Mouse (Mus musculus) cerebellum, adult 9-11 months (tissue): ENCODE measurements around the gene Dock6.
A peak's percentile ranks its signal among the peaks of the same experiment; 100 is the strongest.
"Not testable (repeated sequence)": the region's sequence is repeated elsewhere in the genome, so short reads cannot be mapped to it uniquely, and the experiment has no call there.

Experiments used
- DNase-seq: peaks from one replicate; pipeline ENCODE4 v3.0.0; 2022

Dock6 gene

DNA sequence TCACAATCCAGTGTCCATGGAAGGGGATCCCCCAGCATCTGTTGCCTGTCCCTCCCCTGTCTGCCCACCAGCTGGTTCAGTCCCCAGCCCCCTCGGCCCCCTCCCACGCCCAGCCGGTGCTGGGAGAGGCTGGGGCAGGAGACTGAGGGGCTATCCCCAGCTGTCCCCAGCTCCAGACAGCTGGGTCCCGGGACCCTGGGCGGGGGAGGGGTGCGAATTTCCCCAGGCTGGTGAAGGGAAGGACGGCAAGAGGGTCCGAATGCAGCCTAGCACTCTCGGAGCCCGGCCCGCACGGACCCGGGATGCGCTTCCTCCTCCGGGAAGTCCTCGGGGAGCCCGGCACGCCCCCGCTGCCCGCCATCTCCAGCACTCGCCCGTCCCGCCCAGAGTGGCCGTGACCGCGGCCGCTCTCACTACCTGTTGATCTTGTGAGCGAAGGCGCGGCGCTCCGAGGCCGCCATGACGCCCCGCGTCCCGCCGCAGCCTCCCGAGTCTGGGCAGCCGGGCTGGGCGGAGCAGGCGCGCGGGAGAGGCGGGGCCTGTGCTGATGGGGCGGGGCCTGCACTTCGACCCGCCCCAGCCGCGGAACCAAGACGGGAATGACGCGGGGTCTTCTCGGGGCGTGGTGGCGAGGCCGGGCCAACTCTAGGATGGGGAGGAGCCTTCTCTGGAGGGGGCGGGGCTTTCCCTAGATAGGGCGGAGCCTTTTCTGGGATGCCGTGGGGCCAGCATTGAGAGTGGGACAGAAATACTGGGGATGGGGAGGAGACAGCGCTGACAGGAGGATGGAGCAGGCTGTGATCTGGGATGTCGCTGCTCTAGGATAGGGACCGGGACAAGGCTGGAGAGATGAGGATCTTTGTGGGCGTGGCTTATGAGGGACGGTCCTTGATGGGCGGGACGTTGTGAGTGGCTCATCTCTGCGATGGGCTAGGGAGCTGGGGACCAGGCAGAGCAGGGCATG is at the start of gene Dock6:
Gene Dock6 (minus strand): TSS at position 508 of the 964 bp plus-strand sequence.
- peak; percentile 70 for DNase-seq

DNA sequence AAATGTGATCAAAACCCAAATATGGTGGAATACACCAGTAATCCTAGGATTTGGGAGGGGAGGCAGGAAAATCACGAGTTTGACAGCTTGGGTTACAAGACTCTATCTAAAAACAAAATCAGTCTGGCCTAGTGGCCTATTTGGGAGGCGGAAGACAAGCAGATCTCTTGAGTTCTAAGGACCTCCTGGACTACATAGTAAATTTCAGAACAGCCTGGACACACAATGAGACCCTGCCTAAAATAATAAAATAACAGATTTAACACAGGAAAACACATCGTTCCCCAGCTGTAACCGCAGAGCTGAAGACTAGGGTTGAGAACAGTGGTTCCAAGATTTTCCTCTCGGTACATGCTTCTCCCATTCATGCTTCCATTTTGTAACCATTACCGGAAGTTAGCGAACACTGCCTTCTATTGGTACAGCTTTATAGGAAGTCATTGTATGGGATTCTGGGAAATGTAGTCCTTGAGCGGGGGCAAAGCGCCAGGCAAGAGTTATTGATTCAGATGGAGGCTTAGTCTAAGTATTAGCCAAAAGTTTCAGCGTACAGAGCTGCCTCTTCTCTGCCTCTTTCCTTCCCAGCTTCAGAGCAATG is 48.9 kb upstream of the Dock6 start:
- DNase-seq, result peak; percentile 77

DNA sequence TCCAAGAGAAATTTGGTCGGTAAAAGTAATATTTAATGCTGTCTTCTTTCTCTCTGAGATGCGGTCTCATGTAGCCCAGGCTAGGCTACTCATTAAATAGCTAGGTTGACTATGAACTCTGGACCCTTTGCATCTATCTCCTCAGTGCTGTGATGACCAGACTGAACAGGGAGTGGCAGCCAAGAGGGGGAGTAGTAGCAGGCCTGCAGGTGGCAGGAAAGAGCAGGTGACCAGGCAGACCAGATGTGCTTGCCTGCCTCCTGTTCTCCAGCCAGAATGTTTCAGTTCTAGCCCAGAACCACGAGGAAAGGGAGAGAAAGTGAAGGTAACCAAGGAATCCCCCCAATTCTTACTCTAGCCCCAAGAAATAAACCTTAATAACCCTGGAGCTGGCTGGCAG is 36.8 kb upstream of the Dock6 start:
- no peak for DNase-seq

DNA sequence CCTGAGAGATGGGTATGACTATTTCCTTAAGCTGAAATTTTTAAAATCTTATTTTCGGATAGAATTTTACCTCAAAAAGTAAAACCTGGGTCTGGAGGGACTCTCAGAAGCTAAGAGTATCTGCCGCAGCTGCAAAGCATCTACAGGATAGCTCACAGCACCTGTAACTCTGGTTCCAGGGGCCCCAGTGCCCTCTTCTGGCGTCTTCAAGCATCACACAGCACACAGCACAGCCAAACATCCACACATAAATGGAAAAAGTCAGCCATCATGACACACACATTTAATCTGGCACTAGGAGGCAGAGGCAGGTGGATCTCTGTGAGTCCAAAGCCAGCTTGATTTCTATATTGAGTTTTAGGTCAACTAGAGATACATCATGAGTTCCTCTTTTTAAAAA is 24.2 kb upstream of the Dock6 start:
- no peak for DNase-seq

DNA sequence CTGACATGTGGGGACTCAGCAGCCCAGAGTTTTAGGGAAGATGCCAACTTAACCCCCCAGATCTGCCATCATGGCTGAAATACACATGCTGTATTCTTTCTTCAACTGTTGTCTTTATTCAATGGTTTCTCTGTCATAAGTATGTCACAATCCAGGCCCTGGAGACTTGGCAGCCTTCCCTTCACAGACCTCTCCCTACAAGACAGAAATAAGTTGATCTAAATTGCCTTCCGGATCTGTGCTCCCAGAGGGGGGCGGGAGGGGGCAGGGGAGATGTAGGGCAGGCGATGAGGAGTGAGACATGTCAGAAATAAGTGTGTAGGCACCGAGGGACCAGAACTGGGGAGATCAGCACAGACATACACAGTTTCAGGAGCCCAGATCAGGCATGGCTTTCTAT is 19.8 kb upstream of the Dock6 start:
- no peak for DNase-seq

DNA sequence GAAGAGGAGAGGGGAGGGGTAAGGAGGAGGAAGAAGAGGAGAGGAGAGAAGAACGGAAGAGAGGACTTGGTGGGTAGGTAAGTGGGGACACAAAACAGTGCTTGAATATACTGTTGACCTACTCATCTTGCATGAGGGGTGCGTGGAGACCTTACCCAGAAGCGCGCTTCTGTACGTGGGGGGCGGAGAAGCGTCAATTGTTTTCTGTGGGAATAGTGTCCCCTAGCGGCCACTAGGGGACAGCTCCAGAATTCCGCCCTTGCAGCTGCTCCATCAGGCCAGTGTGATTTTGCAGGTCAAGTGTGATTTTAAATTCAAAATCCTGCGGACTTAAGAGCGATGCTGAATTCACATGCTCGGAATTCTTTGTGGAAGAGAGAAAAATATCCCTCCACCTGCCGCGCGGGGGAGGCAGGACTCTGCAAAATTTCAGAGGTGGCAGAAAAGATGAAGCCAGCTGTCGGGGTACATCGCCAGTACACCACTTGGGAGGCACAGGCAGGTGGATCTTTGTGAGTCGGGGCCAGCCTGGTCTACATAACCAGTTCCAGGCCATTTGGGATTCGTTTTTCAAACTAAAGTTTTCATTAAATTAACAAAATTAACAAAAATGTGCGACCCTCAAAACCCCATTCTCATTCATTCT is 18.6 kb upstream of the Dock6 start:
- peak; percentile 53 for DNase-seq

DNA sequence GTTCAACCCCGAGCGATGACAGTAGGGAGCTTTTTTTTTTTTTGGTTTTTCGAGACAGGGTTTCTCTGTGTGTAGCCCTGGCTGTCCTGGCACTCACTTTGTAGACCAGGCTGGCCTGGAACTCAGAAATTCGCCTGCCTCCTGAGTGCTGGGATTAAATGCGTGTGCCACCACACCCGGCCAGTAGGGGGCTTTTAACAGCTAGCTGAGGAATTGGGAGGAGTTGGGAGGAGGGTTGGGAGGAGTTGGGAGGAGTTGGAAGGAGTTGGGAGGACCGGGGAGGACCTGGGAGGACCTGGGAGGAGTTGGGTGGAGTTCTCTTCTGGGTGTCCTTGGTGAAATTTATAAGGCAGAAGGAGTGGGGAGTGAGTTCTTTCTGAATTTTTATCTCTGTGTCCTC is 16.9 kb upstream of the Dock6 start:
- peak; percentile 43 for DNase-seq

DNA sequence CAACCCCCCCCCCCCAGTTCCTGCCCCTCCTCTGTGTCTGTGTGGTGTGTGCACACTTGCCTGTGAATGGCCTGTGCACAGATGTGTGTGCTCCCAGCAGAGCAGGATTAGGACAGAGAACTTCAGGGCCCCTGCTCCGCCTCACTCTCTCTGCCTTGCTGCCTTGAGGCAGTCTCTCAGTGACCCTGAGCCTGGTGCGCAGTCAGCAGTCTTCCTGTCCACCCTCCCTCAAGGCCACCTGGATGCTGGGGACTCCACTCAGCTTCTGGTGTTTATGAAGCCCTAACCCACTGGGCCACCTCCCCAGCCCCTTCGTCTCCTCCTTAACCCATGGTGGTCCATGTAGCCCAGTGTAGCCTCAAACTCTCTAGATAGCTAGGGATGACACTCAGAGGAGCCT is 15.3 kb upstream of the Dock6 start:
- no peak for DNase-seq

DNA sequence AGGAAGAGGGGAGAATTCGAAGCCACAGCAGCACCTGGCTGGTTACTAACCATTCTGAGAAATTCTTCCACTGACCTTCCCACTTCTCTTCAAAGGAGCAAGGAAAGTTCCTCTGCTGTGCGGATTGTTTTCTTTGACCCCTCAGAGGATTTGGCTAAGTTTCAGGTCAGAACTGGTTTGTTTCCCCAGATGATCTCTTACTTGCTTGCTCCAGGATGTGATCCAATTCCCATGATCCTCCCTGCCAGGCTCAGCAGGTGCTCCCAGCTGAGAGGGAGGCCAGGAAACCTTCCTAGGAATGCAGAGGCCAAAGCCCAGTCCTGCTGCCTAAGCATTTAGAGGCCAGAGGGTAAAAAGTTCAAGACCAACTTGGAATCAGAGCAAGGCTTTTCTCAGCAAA is 14.2 kb upstream of the Dock6 start:
- no peak for DNase-seq

DNA sequence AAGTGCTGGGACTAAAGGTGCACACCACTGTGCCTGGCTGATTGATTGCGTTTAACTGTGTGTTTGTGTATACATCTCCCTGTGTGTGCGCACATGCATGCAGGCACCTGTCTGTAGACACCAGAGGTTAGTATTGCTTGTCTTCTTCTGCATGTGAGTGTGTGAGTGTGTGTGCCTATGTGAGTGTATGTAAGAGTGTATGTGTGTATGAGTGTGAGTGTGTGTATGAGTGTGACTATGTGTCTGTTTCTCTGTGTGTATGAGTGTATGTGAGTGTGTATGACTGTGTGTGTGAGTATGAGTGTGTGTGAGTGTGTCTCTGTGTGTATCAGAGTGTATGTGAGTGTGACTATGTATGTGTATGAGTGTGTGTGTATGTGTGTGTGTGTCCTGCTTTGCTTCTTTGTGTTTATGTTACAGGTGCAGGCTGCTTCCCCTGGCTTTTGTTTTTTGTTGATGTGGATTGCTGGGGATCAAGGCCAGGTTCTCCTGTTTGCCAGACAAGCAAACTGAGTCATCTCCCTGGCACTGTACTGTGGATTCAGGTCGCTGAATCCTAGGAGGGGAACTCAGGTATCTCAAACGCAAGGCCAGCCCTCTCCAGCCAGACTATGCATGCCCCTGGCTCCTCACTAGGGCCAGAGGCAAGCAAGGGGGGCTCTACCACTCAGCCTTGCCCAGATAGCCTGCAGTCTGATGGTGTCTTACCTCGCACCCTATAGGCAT is 13.4 kb upstream of the Dock6 start:
- DNase-seq, result no peak

DNA sequence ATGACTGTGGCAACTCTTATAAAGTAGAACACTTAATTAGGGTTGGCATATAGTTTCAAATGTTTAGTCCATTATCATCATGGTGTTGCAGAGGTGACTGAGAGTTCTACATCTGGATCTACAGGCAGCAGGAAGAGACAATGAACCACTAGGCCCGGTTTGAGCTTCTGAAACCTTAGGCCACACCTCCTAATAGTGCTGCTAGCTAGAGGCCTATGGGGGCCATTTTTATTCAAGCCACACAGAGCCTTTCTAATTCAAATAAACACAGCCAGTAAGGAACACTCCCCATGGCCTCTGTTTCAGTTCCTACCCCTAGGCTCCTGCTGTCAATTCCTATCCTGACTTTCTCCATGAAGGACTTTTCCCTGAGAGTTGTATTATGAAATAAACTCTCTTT is 9.7 kb upstream of the Dock6 start:
- DNase-seq, result no peak

DNA sequence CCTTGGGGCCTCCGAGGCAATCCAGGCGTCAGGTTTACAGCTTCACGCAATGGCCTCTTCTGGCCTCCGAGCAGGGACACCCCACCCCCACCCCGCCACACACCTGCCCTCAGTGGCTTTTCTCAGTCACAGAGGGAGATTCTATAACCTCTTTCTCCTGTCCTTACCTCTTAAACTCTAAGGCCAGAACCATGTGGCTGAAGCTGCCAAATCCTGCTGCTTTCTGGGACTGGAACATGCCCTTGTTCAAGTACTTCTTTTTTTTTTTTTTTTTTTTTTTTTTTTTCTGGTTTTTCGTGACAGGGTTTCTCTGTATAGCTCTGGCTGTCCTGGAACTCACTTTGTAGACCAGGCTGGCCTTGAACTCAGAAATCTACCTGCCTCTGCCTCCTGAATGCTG is 7.9 kb upstream of the Dock6 start:
- DNase-seq, result not testable (repeated sequence)

DNA sequence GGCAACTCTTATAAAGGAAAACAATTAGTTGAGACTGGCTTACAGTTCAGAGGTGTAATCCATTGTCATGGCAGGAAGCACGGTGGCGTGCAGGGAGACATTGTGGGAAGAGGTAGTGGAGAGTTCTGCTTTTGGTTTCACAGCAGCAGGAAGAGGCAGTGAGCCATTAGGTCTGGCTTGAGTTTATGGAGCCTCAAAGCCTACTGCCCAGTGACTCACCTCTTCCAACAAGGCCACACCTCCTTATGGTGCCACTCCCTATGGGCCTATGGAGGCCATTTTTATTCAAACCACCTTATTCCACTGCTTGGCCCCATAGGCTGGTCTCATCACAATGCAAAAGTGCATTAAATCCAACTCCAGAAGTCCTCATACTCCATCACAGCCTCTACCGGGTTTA is 7.2 kb upstream of the Dock6 start:
- no peak for DNase-seq

DNA sequence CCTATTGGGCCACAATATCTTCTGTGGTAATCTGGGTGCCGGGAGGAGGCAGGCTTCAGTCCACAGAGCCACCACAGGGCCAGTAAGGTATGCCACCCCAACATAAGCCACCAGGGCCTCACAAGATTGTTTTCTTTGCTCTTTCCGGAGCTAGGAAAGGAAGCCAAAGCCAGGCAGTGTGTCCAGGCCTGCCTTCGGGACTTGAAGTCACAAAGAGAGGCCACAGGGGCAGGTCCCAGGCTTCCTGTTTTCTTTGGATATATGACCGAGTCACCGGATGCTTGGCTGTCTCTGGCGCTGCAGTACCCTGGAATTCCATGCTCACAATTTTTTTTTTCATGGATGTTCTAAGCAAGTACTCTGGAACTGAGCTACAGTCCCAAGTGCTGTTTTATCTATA is 5.6 kb upstream of the Dock6 start:
- no peak for DNase-seq

DNA sequence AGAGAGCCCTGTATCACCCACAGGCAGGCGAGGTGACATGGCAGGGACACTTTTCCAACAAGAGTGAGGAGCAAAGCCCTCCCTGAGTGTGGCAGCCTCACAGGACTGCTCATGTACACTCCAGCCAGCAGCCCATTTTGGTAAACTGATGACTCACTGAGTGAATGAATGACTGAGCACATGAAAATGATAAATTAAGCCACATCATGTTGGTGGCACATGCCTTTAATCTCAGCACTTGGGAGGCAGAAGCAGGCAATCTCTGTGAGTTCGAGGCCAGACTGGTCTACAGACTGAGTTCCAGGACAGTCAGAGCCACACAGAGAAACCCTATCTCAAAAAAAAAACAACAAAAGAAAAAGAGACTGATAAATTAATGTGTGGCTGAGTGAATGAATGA is 5.1 kb upstream of the Dock6 start:
- no peak for DNase-seq

DNA sequence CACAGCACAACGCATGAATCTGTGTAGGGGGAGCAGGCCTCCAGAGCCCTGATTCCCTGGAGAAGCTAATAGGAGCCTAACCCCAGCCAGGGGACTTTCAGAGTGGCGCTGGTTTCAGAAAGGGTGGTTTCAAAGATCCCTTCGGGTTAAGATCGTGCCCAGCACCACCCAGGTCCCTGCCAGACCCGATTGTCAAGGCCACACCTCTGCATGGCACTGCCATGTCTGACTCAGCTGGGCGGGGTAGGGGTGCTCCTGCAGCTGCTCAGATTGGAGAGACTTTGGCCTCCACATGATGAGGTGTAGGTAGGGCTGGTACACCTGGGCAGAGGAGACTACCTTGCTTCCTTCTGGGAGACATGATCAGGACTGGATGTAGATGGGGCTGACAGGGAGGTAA is 2.5 kb upstream of the Dock6 start:
- DNase-seq, result no peak

DNA sequence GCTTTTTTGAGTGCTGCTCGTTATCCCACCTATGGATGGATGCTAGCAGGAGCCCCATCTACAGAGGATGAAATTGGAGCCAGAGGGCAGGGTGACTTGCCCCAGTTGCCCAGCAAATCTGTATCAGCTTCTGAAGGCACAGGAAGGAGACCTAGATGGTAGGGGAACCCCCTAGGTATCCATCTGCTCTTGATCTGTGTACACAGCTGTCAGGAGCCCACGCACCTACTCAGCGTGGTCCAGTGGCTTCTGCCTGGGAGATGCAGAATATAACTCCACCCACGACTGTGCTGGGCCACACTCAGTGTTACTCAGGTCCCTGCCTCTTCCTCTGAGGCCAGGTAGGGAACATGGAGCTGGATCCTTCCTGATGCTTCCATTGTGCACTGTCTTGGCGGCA is 1.5 kb upstream of the Dock6 start:
- DNase-seq, result no peak

DNA sequence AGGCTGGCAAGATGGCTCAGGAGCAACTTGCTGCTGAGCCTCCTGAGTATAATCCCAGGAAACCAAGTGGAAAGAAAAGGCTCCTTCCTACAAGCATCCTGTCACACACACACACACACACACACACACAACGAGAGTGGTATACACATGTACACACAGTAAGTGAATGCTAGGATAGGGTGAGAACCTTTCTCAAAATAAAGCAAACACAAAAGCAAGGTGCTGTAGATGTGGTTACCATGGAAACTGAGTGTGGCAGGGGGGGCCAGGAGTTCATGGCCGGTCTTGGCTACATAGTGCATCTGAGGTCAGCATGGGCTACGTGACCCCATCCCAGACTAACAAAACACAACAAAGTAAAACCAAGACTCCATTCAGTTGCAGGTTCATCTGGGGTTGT is 1.4 kb downstream of the Dock6 start:
- DNase-seq, result no peak

DNA sequence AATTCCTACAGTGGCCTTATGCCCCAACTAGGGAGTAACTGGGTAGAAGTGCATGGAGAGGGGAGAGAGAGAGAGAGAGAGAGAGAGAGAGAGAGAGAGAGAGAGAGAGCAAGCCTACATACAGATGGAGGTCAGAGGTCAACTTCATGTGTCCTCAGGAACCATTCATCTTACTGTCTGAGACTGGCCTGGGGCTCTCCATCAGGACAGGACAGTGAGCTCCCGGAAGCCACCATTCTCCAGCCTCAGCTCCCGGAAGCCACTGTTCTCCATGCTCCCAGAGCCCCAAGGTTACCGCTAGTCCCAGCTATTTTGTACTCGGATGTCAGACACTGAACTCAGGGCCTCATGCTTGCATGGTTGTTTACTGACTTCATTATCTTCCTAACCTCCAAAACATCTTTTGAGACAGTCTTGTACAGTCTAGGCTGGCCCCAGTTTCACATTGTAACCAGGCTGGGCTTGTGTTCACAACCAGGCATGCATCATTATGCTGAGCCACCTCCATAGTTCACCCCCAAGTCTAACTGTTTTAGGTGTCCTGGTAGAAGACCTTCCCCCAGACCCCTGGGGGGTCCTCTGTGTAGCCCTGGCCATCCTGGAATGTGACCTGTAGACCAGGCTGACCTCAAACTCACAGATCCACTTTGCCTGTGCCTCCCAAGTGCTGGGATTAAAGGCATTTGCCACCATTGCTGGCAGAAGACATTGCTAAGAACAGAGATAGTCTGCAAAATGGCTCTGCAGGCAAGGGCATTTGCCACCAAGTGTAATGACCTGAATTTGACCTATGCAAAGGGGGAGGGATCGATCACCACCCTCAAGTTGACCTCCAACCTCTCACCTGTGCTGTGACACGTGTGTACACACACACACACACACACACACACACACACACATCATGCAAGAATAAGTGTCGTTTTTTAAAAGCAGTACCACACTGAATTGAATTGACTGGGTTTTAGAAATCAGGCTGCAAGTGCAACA is 2.5 kb downstream of the Dock6 start:
- DNase-seq, result no peak

DNA sequence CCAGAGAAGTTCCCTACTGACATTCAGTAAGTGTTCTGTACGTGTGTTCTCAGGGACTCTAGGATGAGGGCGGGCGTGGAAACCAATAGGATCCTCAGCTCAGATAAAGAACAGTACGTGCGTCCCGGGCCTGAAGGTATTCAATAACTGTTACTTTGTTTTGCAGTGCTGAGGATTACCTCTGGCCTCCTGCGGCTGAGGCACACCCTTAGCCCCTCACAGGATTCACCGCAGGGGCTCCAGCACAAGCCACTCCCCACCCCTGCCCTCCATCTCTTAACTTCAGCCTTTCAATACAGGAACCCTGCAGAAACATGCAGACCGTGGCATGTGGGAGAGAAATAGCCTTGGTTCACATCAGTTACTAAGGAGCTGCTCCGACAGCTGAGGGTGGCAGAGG is 4.5 kb downstream of the Dock6 start:
- DNase-seq, result no peak

DNA sequence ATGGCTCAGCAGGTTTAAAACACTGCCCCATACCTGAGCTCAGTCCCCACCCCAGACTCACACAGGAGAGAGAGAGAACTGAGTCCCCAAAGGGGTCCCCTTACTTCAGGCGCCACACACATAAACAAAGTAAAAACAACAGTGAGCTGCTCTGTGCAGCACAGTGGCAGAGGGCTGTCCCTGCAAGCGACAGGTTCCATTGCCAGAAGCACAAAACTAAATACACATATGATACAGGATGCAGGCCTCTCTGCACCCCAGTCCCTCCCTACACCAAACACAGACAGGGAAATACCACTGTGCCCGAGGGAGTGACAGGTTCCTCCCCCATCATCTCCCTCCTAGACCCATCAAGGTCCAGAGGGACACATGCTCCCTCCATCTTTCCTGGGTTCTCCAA is 5.0 kb downstream of the Dock6 start:
- no peak for DNase-seq

DNA sequence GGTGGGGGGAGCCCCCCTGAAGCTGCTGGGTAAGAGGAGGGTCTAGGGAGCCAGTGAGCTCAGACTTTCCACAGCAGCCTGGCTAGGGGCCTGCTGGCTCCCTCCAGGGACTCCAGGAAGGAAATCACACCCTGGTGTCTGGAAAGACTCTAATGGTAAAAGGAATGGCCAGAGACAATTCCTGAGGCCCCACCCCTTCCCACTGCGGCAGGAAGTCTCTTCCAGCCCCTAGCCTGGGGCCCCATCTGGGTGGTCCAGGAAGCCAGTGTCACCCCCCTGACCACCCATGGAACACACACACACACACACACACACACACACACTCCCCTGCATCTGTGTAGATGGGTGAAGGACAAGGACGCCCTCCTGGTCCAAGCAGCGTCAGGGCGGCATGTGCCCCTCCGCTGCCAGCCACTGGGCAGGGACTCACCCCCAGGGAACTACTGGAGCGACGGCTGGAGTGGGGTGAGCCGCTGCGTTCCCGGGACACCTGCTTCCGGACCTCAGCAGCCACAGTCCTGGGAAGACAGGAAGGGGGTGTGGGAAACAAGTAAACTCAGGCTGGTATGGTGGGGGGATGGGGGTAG is 5.6 kb downstream of the Dock6 start:
- DNase-seq, result no peak
